Mouse (Mus musculus): ENCODE data around the gene Tmem117.

Tmem117 gene

GRCm38 (mm10) chr15:94904672-94905407, 275.8 kb downstream of the Tmem117 start:
- DNase-seq = no peak

GRCm38 (mm10) chr15:94921672-94922071, 292.6 kb downstream of the Tmem117 start:
- DNase-seq = no peak

GRCm38 (mm10) chr15:94927986-94928385, 299.0 kb downstream of the Tmem117 start:
- no peak for DNase-seq

GRCm38 (mm10) chr15:94930743-94931142, 301.7 kb downstream of the Tmem117 start:
- DNase-seq = no peak

- DNase-seq = no peak
Measured at GRCm38 (mm10) chr15:94933044-94933443, 304.0 kb downstream of the Tmem117 start.

- no peak for DNase-seq
Measured at GRCm38 (mm10) chr15:94933480-94933879, 304.4 kb downstream of the Tmem117 start.

GRCm38 (mm10) chr15:94941954-94942353, 312.9 kb downstream of the Tmem117 start:
- no peak for DNase-seq

GRCm38 (mm10) chr15:94942465-94942864, 313.4 kb downstream of the Tmem117 start:
- no peak for DNase-seq

GRCm38 (mm10) chr15:94943891-94944290, 314.9 kb downstream of the Tmem117 start:
- DNase-seq = no peak

- DNase-seq = no peak
Measured at GRCm38 (mm10) chr15:94951382-94952048, 322.5 kb downstream of the Tmem117 start.

- no peak for DNase-seq
Measured at GRCm38 (mm10) chr15:94956697-94957096, 327.7 kb downstream of the Tmem117 start.

GRCm38 (mm10) chr15:94957202-94957601, 328.2 kb downstream of the Tmem117 start:
- no peak for DNase-seq

GRCm38 (mm10) chr15:94967004-94967403, 338.0 kb downstream of the Tmem117 start:
- DNase-seq = no peak

GRCm38 (mm10) chr15:94968403-94969180, 339.6 kb downstream of the Tmem117 start:
- DNase-seq = no peak

- no peak for DNase-seq
Measured at GRCm38 (mm10) chr15:94981798-94982197, 352.8 kb downstream of the Tmem117 start.

- no peak for DNase-seq
Measured at GRCm38 (mm10) chr15:94995352-94995751, 366.3 kb downstream of the Tmem117 start.

- DNase-seq = no peak
Measured at GRCm38 (mm10) chr15:95005121-95005824, 376.2 kb downstream of the Tmem117 start.

- no peak for DNase-seq
Measured at GRCm38 (mm10) chr15:95022251-95022650, 393.2 kb downstream of the Tmem117 start.

- no peak for DNase-seq
Measured at GRCm38 (mm10) chr15:95024401-95024800, 395.4 kb downstream of the Tmem117 start.

- DNase-seq = no peak
Measured at GRCm38 (mm10) chr15:95028862-95029486, 399.9 kb downstream of the Tmem117 start.

GRCm38 (mm10) chr15:95029487-95029875, 400.4 kb downstream of the Tmem117 start:
- DNase-seq = no peak

GRCm38 (mm10) chr15:95042437-95042836, 413.4 kb downstream of the Tmem117 start:
- DNase-seq = no peak
